Mouse (Mus musculus): ENCODE measurements around the gene Urah. TPM values are rescaled to one million over a fixed set of nuclear protein-coding genes. Genes with fewer than 3 reads are reported as not detected.

Gene Urah
- polyA plus RNA-seq, 1 experiment from 2014 or later, result 21.9 TPM

GRCm38 (mm10) chr7:140856785-140857549, 22.1 kb downstream of the Urah start, which contains the start of gene Ric8a:
Ric8a (plus strand) TSS chr7:140856957.
- H3K4me2 ChIP-seq (replicated peaks; ENCODE audit: low read depth), result peak within 1 kb of the TSS; percentile 80
- peak within 1 kb of the TSS; percentile 78 for H3K4me3 ChIP-seq (ENCODE audit: low read depth, low read length)
- H3K9ac ChIP-seq (ENCODE audit: low read length), result peak within 1 kb of the TSS; percentile 89
- under 1% methylated on average over 50 of the region's 50 CpGs for WGBS
- H3K27ac ChIP-seq (replicated peaks), result peak within 1 kb of the TSS; percentile 98
- ATAC-seq (ENCODE audit: low FRiP score, low TSS enrichment), result peak; percentile 89
- H3K27me3 ChIP-seq (ENCODE audit: control insufficient read depth, insufficient read depth, low read length), result no peaks in the 10 kb centered on the region
- DNase-seq (ENCODE audit: low spot score), result peak; percentile 95
- no peaks in the 10 kb centered on the region for H3K9me3 ChIP-seq (ENCODE audit: control insufficient read depth, low read length)
- H3K36me3 ChIP-seq (ENCODE audit: control insufficient read depth, insufficient read depth, low read length), result peaks cover 23% of the 10 kb centered on the region
- no peak for TF ChIP-seq EP300 (optimal IDR thresholded peaks at IDR 0.05)
- TF ChIP-seq CTCF (IDR thresholded peaks at IDR 0.05; ENCODE audit: low read depth), result no peak
- peaks cover 10% of the 10 kb centered on the region; the same call in 1 of the 2 replicates for H3K4me1 ChIP-seq (replicated peaks; ENCODE audit: control insufficient read depth, insufficient read depth)

GRCm38 (mm10) chr7:140857550-140858505, 23.0 kb downstream of the Urah start, which contains the start of gene Bet1l:
Bet1l (minus strand) TSS chr7:140857577.
- DNase-seq (ENCODE audit: low spot score) (peak; percentile 34), ATAC-seq (ENCODE audit: low FRiP score, low TSS enrichment) (peak; percentile 13)
- Histone ChIP-seq H3K36me3 (ENCODE audit: control insufficient read depth, insufficient read depth, low read length) (peaks cover 28% of the 10 kb centered on the region), H3K27me3 (ENCODE audit: control insufficient read depth, insufficient read depth, low read length) (no peaks in the 10 kb centered on the region), H3K4me2 (replicated peaks; ENCODE audit: low read depth) (peak within 1 kb of the TSS; percentile 80), H3K4me3 (ENCODE audit: low read depth, low read length) (peak within 1 kb of the TSS; percentile 78), H3K9ac (ENCODE audit: low read length) (peak within 1 kb of the TSS; percentile 89), H3K4me1 (replicated peaks; ENCODE audit: control insufficient read depth, insufficient read depth) (peaks cover 10% of the 10 kb centered on the region; the same call in 1 of the 2 replicates), H3K9me3 (ENCODE audit: control insufficient read depth, low read length) (no peaks in the 10 kb centered on the region), H3K27ac (replicated peaks) (peak within 1 kb of the TSS; percentile 98)
- TF ChIP-seq EP300 (optimal IDR thresholded peaks at IDR 0.05), result no peak
- no peak for TF ChIP-seq CTCF (IDR thresholded peaks at IDR 0.05; ENCODE audit: low read depth)
- 28% methylated on average over 39 of the region's 40 CpGs for WGBS

GRCm38 (mm10) chr7:140858746-140859145, 23.9 kb downstream of the Urah start:
- DNase-seq (ENCODE audit: low spot score) (no peak), ATAC-seq (ENCODE audit: low FRiP score, low TSS enrichment) (no peak)
- peak overlapping the region; percentile 89; the same call in 1 of the 2 replicates for H3K9ac ChIP-seq (ENCODE audit: low read length)
- H3K4me1 ChIP-seq (replicated peaks; ENCODE audit: control insufficient read depth, insufficient read depth), result peaks cover 10% of the 10 kb centered on the region; the same call in 1 of the 2 replicates
- peak overlapping the region; percentile 78; the same call in 1 of the 2 replicates for H3K4me3 ChIP-seq (ENCODE audit: low read depth, low read length)
- WGBS, result 91% methylated on average over 8 of the region's 8 CpGs
- H3K36me3 ChIP-seq (ENCODE audit: control insufficient read depth, insufficient read depth, low read length), result peaks cover 26% of the 10 kb centered on the region
- peak overlapping the region; percentile 80 for H3K4me2 ChIP-seq (replicated peaks; ENCODE audit: low read depth)
- no peaks in the 10 kb centered on the region for H3K27me3 ChIP-seq (ENCODE audit: control insufficient read depth, insufficient read depth, low read length)
- TF ChIP-seq EP300 (optimal IDR thresholded peaks at IDR 0.05) (no peak), CTCF (IDR thresholded peaks at IDR 0.05; ENCODE audit: low read depth) (no peak)
- H3K27ac ChIP-seq (replicated peaks), result no peak overlapping the region
- H3K9me3 ChIP-seq (ENCODE audit: control insufficient read depth, low read length), result no peaks in the 10 kb centered on the region

GRCm38 (mm10) chr7:140859997-140860396, 25.2 kb downstream of the Urah start:
- H3K36me3 ChIP-seq (ENCODE audit: control insufficient read depth, insufficient read depth, low read length), result peaks cover 21% of the 10 kb centered on the region
- no peak overlapping the region for H3K4me2 ChIP-seq (replicated peaks; ENCODE audit: low read depth)
- WGBS, result 65% methylated on average over 6 of the region's 6 CpGs
- H3K9ac ChIP-seq (ENCODE audit: low read length), result no peak overlapping the region
- DNase-seq (ENCODE audit: low spot score) (no peak), ATAC-seq (ENCODE audit: low FRiP score, low TSS enrichment) (no peak)
- no peak overlapping the region for H3K4me3 ChIP-seq (ENCODE audit: low read depth, low read length)
- no peaks in the 10 kb centered on the region for H3K27me3 ChIP-seq (ENCODE audit: control insufficient read depth, insufficient read depth, low read length)
- peaks cover 9% of the 10 kb centered on the region; the same call in 1 of the 2 replicates for H3K4me1 ChIP-seq (replicated peaks; ENCODE audit: control insufficient read depth, insufficient read depth)
- no peak overlapping the region for H3K27ac ChIP-seq (replicated peaks)
- no peaks in the 10 kb centered on the region for H3K9me3 ChIP-seq (ENCODE audit: control insufficient read depth, low read length)
- TF ChIP-seq EP300 (optimal IDR thresholded peaks at IDR 0.05) (no peak), CTCF (IDR thresholded peaks at IDR 0.05; ENCODE audit: low read depth) (no peak)

GRCm38 (mm10) chr7:140860728-140861127, 25.9 kb downstream of the Urah start:
- no peak for ATAC-seq (ENCODE audit: low FRiP score, low TSS enrichment)
- Histone ChIP-seq H3K9me3 (ENCODE audit: control insufficient read depth, low read length) (no peaks in the 10 kb centered on the region), H3K9ac (ENCODE audit: low read length) (no peak overlapping the region), H3K36me3 (ENCODE audit: control insufficient read depth, insufficient read depth, low read length) (peaks cover 21% of the 10 kb centered on the region), H3K4me2 (replicated peaks; ENCODE audit: low read depth) (no peak overlapping the region), H3K4me3 (ENCODE audit: low read depth, low read length) (no peak overlapping the region), H3K27me3 (ENCODE audit: control insufficient read depth, insufficient read depth, low read length) (no peaks in the 10 kb centered on the region), H3K27ac (replicated peaks) (no peak overlapping the region), H3K4me1 (replicated peaks; ENCODE audit: control insufficient read depth, insufficient read depth) (peaks cover 5% of the 10 kb centered on the region; the same call in 1 of the 2 replicates)
- no peak for DNase-seq (ENCODE audit: low spot score)
- WGBS, result 81% methylated on average over 5 of the region's 5 CpGs
- no peak for TF ChIP-seq EP300 (optimal IDR thresholded peaks at IDR 0.05)
- TF ChIP-seq CTCF (IDR thresholded peaks at IDR 0.05; ENCODE audit: low read depth), result no peak
